Mouse (Mus musculus): Measurements from ENCODE around the gene Itm2c.

The Itm2c gene

DNA sequence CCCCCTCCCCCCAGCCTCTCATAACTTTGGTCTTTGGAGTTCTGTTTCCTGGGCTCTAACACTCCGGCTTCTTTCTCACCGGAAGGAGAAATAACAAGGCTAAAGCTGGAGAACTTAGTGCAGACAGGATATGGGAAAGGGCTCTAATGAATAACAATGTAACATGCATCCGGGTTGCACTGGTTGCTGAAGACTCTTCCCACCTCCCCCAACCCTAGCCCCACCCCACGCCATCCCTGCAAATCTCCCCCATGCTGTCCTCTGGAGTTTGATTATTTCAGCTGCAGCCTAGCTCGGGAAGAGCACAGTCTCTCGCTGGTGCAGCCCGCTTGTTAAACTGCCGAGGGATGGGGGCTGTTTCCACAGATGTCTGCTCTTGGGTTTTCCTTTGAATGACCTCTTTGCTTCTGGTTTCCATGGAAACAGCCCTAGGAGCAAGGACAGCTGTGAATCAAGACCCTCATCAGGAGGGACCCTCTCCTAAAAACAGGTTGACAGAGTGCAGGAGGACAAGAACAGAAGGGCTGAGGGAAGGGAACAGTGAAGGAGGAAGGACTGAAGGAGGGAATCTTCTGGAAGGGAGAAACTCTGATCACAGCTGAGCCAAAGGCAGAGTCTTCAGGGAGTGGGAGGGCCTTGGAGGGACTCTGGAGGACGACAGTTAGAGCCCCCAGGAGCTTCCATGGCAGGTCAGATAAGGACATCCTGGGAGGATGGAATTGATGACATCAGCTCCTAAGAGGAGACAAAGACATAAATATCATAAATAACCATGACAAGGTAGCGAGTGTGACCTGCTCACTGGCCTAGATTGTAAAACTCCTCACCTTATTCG, 39.8 kb downstream of the Itm2c start:
- DNase-seq (ENCODE audit: low spot score): no peak

DNA sequence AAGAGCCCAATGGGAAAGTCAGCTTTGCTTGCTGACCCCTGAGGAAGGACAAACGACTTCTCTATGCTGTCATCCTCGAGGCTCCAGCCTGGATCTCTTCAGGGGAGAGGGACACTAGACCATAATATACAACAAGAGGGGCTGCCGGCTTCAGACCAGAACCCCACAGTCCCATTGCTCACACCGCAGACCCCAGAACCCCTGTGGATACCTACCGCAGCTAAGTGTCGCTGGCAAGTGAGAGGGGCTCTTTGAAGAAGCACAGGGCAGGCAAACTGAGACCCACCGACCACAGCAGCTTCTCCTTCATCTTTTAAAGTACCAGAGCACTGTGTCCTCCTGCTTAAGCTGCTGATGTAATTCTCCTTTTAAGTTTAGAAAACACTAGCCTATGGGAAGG, 40.5 kb downstream of the Itm2c start:
- DNase-seq (ENCODE audit: low spot score): no peak

DNA sequence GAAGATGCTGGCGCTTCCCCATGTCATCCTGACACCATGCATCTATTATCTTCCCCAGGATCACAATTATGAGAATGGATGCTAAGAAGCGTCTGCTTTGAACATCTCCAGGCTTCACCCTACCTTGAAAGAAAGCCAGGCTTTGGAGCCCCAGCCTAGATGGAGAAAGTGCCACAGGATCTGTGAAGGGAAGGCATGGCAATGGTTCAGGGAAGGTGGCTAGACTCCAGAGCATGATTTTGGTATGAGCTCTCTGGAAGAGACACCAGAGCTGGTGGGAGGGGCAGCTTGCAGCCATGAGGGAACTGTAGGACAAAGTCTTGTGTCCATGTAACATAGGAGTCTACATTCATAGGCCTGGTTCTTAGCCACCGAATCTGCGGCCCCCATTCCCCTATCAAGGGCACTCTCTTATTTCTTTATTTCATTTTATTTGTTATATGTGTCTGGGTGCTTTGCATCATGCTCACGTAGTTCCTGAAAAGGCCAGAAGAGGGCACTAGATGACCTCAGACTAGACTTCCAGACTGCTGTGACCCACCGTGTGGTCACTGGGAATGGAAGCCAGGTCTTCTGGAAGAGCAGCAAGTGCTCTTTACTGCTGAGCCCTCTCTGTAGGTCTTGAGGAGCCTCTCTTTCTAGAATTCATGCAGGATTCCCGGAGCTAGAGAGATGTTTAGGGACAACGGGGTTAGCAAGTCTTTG, 41.2 kb downstream of the Itm2c start:
- DNase-seq (ENCODE audit: low spot score): peak; percentile 52

DNA sequence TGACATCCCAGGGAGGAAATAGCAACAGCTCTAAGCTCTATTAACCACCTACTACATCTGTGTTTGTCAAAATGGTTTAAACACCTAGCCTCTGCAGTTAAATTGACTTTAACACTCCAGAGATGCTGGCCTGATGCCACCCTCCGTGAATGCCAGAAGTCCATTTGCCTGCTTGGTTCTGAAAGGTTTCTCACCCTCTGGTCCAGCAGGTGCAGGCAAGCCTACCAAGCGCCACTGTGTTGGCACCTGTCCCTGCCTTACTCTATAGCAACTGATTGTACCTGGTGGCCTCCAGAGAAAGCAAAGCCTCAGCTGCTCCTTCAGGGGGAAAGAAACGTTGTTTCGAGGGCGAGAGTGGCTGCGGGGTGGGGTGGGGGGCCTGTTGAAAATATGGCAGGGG, 42.2 kb downstream of the Itm2c start:
- no peak for DNase-seq (ENCODE audit: low spot score)

DNA sequence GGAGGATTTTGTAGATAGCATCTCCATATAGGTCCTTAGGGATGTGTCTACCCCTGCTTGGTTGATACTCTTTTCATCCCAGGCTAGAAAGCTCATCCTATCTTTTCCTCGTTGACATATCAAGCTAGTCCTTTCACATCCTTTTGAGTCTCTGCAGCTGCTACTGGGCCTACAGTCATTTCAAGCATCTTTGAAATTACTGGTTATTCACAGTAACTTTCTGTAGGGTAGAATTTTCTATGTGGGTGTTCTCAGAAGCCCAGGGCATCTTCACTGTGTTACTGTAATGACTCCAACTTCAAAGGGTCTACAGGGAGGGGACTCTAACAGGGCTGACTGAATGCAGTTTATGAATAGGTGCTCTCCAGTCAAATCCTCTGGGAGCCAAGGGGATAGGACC, 43.2 kb downstream of the Itm2c start:
- DNase-seq (ENCODE audit: low spot score): no peak

DNA sequence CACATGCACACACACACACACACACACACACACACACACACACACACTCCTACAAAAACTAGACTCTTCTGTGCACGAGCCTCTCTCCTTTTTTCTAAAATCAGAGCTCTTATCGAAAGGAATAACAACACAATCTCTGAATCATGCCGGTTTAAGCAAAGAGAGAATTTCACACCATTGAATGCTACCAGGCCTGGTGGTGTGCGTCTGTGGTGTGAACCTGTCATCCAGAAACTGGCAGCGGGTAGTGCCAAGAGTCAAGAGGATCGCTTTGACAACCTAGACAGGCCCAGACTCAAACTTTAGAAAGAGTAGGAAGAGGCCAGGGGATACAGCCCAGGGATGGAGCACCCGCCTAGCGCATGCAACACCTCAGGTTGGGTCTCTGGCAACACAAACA, 48.2 kb downstream of the Itm2c start:
- no peak for DNase-seq (ENCODE audit: low spot score)

DNA sequence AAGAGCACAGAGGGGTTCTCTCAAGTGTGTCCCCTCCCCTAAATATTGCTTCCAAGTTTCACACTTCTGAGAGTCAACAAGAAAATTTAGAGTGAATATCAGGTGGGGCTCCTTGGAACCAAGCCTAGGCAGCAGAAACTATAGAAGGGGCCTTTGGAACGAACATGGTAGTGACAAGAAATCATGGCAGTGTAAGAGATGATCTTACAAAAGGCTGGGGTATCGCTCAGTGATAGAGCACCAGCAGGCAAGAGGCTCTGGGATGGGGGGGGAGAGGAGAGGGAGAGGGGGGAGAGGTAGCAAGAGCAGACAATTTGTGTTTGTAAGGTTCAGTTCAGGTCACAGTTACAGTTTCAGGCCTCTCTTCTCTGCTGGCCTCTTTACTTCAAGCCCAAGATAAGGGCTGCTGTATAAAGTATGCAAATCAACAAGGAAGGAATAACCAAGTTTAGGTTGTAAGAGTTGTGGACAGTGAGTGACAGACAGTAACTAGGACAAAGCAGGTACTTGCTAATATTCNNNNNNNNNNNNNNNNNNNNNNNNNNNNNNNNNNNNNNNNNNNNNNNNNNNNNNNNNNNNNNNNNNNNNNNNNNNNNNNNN, 55.1 kb downstream of the Itm2c start:
- no peak for DNase-seq (ENCODE audit: low spot score)

DNA sequence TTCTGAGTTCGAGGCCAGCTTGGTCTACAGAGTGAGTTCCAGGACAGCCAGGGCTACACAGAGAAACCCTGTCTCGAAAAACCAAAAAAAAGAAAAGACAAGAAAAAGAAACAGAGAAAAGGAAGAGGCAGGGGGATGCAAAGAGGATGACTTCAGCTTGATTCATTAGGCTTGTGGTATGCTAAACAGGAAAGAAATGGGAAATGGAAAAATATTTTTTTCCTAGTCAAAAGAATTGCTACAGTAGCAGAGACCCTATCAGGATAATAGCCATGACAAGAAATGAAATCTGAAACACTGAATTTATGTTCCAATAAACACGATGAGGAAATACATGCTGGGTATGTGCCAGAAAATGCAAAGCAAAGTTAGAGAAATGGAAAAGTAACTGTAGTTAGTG, 61.1 kb downstream of the Itm2c start:
- DNase-seq (ENCODE audit: low spot score): no peak

DNA sequence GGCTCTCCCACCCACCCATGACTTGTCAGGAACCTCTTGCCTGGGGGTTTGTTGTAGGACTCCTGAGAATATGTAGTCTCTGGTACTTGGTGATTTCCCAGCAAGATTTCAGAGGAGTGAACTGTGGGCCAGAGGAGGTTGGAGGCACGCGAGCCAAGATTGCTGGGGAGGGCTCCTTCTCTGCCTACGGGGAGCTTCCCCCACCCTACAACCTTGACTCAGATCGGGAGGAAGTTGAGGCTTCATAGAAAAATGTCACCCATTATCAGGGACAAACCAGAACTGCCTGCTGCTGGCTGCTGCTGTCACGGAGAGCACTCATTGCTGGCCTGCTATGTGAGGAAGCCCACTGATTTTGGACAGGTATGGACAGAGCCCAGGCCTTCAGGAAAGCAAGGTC, 63.2 kb downstream of the Itm2c start:
- DNase-seq (ENCODE audit: low spot score): no peak

DNA sequence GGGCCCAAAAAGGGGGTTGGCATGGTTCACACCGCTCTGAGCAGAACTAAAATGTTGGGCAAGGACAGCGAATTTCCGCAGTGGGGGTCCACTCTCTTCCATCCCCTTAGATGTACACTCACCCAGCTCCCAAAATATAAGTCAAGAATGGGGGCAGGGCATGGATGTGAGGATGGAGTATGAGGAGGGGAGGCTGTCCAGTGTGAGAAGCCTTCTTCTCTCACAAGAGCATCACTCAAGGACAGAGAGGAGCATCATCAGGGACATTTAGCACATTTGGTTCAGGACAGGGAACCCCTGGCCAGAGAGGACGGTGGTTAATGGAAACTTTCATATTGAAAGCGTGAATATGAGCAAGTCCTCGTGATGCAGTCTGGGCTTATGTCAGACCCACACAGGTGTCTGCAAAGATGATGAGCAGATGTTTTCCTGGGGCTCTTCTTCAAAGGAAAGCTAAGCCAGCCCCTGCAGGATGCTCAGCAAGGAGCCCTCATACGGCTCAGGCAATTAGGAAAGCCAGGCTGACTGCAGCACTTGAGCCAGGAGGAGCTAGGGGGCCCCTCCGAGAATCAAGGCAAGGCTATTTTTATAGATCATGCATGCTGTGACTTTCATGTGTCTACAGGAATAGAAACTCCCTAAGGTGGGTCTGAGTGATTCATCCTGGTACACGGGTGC, 64.0 kb downstream of the Itm2c start:
- no peak for DNase-seq (ENCODE audit: low spot score)
